Mouse (Mus musculus) forelimb bud, embryonic 11.5 days (tissue): Measurements from ENCODE around the gene Pxt1.

Source experiments
- DNase-seq: peaks from one replicate; pipeline ENCODE4 v3.0.0-alpha.2; 2012; ENCODE audit warnings: low read depth, low spot score

The Pxt1 gene

DNA sequence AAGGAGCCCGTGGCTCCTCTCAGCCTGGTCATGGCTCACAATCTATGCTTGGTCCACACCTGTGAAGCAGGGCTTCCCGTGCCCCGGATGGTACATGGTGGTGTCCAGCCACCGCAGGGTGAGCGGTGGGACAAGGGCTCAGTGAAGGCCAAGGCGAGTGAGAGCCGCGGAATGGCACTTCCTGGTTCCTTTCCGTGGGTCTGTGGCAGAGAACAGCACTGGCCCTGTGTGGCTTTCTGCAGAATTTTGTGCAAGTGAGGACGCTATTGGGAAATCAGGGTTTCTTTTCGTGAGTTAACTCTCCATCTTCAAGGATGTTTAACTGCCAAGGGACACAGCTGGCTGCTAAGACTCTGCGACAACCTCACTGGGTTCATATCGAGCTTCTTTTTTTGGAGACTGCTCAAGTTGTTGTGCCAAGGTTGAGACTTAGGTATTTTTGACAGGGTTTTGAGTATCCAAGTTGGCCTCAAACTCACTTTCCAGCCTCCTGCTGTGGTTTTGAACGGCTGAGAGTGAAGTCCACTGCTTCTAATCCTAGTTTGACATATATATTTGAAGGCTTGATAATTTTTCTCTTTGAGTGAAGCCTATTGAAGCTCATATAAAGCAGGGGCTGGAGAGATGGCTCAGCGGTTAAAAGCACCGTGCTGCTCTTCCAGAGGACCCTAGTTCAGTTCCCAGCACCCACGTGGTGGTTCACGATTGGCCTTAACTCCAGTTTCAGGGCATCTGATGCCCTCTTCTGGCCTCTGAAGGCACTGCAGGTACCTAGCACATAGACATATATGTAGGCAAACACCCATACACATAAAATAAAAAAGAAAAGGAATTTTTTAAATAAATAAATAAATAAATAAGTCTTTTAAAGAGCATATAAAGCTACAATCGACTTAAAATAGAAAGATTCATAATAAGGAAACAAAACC, 3.6 kb upstream of the Pxt1 start:
- no peak for DNase-seq

DNA sequence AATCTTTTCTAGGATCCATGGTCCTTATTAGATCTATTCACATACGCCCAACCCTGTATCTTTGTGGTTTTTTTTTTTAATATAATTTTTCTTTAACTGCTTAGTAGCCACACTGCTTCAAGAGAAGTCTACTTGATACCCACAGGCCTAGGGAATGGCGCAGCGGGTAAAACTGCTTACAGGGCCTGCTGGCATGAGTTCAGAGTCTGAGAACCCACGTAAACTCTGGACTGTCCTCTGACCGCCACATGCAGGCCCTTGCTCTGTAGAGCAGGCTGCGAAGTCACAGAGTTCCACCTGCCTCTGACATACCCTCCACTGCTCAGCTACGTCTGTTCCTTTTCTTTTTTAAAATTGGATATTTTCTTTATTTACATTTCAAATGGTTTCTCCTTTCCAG, 841 bp upstream of the Pxt1 start:
- no peak for DNase-seq

GRCm38 (mm10) chr17:28942101-28942500, 1.5 kb downstream of the Pxt1 start:
- no peak for DNase-seq

DNA sequence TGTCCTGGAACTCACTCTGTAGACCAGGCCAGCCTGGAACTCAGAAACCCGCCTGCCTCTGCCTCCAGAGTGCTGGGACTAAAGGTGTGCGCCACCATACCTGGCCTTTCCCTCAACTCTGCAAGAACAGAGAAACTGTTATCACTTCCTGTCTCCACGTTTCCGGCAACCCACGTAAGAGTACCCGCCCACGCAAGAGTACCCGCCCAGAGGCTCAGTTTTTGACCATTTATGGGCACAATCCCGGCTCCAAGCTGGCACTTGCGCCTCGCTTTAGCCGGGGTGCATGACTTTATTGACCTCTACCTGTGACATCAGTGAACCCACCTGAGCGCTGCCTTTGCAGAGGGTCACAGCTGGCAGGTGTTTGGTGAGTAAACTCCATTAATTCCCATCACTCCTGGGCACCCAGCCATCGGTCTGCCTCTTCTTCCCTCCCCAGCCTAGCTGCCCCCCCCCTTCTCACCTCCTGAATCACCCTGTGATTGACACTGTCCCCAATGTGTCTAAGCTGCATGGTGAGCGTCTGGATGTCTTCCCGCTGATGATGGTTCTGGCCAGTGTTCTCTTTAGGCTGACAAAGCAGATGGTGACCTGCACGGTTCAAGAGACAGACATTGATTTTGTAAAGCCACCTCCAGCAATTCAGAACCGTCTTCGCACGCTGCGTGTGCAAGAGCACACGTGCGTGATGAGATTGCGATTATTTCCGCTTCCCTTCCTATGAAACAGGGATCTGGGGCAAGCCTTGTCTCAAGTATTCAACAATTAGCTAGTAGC, 2.7 kb downstream of the Pxt1 start:
- DNase-seq: no peak

DNA sequence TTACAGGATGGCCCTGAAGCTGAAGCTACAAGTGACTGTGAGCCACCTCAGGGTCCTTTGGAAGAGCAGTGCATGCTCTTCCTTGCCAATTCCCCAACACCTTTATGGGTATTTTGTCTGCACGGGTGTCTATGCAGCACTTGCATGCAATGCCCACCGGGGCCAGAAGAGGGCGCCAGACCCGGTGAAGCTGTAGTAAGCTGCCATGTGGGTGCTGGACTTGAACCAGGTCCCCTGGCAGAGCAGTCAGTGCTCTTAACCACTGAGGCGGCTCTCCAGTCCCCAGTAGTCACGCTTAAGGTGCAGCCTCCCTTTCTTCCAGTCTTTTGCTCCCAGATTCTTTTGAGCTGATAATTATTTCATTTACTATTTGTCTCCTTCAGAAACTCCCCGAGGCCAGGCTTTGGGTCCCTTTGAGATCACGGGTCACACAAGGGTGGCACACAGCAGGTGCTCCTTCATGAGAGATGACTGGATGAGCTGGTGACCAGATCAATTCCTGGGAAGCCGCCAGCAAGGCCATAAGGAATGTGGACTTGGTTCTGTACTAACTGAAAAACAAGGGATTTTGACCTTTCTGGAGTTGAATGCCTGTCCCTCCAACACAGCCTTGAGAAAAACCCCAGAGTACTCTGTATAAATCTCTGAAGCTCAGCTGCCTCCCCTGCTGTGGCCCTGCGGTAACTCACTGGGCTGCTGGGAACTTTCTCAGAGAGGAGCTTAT, 6.9 kb downstream of the Pxt1 start:
- DNase-seq: no peak

DNA sequence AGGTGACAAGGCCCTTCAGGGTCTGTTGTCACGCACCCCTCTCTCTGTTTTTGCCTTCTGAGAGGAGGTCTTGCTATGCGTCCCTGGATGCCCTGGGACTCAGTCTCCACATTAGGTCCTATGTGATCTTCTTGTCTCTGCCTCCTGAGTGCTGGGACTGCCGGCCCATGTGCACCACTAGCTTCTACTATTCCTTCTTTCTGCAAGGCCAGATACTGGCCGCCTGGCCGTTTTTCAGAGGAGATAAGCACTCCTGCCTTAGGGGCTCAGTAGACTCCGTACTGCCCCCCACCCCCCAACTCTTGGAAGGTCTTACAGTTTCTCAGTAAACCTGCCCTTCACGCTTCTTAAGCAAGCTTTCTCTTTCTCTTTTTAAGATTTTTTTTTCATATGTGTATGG, 7.5 kb downstream of the Pxt1 start:
- DNase-seq: no peak

DNA sequence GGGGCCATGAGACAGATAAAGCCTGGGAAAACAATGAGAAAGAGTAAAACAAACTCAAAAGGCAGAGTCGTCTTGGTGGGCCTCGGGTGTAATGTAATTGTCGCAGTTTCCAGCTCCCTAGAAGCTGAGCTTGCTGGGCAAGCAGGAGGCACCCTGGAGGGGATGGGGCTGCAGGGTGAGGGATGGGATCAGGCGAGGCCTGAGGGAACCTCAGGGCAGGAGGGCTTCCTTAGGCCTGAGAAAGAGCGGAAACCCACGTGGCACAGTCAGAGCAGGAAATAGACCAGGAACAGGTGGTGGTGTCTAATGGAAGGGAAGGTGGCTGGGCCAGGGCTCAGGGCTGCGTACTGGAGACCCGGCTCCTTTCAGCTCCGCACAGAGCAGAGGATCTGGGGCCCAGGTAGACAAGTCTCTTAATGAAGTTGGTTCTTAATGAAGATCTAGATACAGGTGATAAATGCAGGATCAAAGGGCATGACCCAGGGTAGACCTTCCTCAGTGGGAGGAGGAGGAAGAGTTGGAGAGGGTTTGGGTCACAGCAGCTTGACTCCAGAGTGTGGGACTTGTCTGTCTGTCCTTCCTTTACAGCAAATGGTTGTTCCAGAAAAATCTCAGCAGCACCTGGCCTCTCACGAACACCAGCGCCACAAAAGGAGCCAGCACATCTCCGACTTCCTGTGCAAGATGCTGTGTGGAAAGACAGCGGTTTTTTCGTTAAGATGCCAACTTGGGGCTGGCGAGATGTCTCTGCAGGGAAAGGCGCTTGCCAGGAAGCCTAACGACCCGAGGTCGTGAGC, 9.3 kb downstream of the Pxt1 start:
- no peak for DNase-seq

- DNase-seq: no peak
These were observed 11.4 kb downstream of the Pxt1 start for GRCm38 (mm10) chr17:28932274-28932673.

GRCm38 (mm10) chr17:28931436-28932211, 12.0 kb downstream of the Pxt1 start:
- DNase-seq: no peak

DNA sequence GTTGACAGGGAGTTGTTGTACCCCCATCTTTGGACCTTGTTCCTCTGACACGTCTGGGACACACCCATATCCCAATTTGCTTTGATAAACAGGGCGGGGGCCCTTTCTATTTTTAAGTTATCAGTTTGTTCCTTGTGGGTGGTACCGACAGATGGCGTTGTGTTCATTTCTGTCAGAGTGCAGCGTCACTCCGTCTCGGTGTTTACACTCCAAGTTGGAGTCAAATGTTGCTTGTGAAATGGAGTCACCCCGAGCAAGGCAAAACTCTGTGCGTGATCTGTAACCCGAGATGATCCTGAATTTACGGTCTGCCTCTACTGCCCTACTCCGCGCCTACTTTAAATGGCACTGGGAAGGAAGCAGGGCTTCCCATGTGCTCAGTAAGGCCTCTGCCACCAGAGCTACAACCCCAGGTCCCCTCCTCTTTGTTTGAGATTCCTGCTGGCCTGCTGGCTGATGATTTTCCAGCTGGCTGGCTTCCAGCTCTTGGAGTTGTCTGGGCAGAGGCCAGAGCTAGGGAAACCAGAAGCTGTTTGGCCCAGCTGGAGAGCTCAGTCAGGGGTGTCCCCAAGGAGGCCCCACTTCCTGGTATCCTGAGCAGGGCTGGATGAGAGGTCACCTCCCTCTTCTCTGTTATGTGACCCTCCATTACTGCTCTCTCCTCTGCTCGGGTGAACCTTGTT, 13.1 kb downstream of the Pxt1 start:
- DNase-seq: peak; percentile 60

- DNase-seq: no peak
These were observed 14.3 kb downstream of the Pxt1 start for GRCm38 (mm10) chr17:28929369-28929768.

DNA sequence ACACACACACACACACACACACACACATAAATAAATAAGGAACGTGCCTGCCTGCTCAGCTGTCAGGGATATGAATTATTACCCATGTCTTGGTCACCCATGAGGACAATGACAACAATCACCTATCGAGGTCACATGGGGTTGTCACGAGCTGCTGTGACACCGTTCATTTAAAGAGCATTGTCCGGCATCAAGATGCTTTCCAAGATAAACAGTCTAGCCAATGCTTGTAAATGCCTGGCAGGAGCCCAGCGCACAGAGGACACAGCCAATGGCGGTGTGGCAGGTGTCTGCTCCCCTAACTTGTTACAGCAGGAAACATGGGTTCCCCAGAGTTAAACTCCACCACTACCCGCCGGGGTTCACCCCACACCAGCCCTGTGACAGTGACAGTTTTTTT, 15.6 kb downstream of the Pxt1 start:
- DNase-seq: no peak

GRCm38 (mm10) chr17:28926866-28927635, 16.6 kb downstream of the Pxt1 start:
- peak; percentile 53 for DNase-seq

DNA sequence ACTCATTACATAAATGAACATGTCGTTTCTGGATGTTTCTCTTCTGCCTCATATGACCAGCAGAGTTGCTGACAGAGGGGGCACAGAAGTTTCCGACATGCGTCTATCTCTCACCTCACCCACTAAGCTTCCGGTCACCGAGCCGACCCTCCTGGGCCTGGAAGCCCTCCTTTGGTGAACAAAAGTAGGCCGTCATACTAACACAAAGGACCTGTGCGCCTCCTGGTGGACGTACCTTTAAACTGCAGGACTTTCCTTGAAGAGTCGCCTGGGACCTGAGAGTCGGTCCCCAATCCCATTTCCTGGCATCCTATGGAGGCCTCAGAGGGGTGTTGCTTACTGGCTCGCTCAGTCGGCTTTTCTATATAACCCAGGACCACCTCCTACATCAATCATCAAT, 17.3 kb downstream of the Pxt1 start:
- peak; percentile 83 for DNase-seq

- DNase-seq: no peak
These were observed 18.6 kb downstream of the Pxt1 start for GRCm38 (mm10) chr17:28924957-28925595.

GRCm38 (mm10) chr17:28922096-28922495, 21.5 kb downstream of the Pxt1 start:
- DNase-seq: no peak

- DNase-seq: no peak
These were observed 22.6 kb downstream of the Pxt1 start for GRCm38 (mm10) chr17:28921086-28921485.

GRCm38 (mm10) chr17:28916520-28916919, 27.1 kb downstream of the Pxt1 start:
- DNase-seq: no peak
